Mouse (Mus musculus) stomach, postnatal 0 days (tissue): ENCODE results near the gene Aspn. TPM values are rescaled to one million over a fixed set of nuclear protein-coding genes. Genes with fewer than 3 reads are reported as not detected.
A peak's percentile ranks its signal among the peaks of the same experiment; 100 is the strongest.
"Not testable (repeated sequence)": the region's sequence is repeated elsewhere in the genome, so short reads cannot be mapped to it uniquely, and the experiment has no call there.

Experiments
- ATAC-seq: fragments of 200-750 bp; cut with Nextera tagmentation; 2 replicates; pipeline ENCODE4 v1.8.0; 2017; ENCODE audit not compliant: low FRiP score, low TSS enrichment
- DNase-seq: peaks from one replicate; pipeline ENCODE4 v3.0.0-alpha.2; 2016; ENCODE audit warnings: low spot score
- H3K27ac ChIP-seq: fragments of 300-500 bp; sonication (generic); replicated peaks from 2 replicates; pipeline ENCODE4 v1.5.1; 2014; ENCODE audit warnings: mild to moderate bottlenecking, control low read depth
- H3K27me3 ChIP-seq: fragments of 300-500 bp; sonication (generic); 2 replicates; pipeline ENCODE4 v1.6.1; 2014; ENCODE audit warnings: low read length; ENCODE audit not compliant: control insufficient read depth, insufficient read depth
- H3K36me3 ChIP-seq: fragments of 300-500 bp; sonication (generic); 2 replicates; pipeline ENCODE4 v1.6.1; 2014; ENCODE audit warnings: low read length, mixed read lengths; ENCODE audit not compliant: control insufficient read depth, insufficient read depth
- H3K4me1 ChIP-seq: fragments of 300-500 bp; sonication (generic); replicated peaks from 2 replicates; pipeline ENCODE4 v1.6.1; 2014; ENCODE audit warnings: antibody characterized with exemption; ENCODE audit not compliant: control insufficient read depth, insufficient read depth
- H3K4me2 ChIP-seq: fragments of 300-500 bp; sonication (generic); replicated peaks from 2 replicates; pipeline ENCODE4 v1.6.1; 2014; ENCODE audit warnings: low read depth, mild to moderate bottlenecking, control low read depth, moderate library complexity
- H3K4me3 ChIP-seq: fragments of 300-500 bp; sonication (generic); 2 replicates; pipeline ENCODE4 v1.5.1; 2014; ENCODE audit warnings: low read depth, low read length, control low read depth
- H3K9ac ChIP-seq: fragments of 300-500 bp; sonication (generic); 2 replicates; pipeline ENCODE4 v1.6.1; 2014; ENCODE audit warnings: mild to moderate bottlenecking, low read length, control low read depth, mixed read lengths
- H3K9me3 ChIP-seq: fragments of 300-500 bp; sonication (generic); 2 replicates; pipeline ENCODE4 v1.6.1; 2016; ENCODE audit warnings: low read length; ENCODE audit not compliant: control insufficient read depth
- CTCF ChIP-seq: IDR thresholded peaks from 2 replicates; pipeline ENCODE4 v1.5.1; 2016; ENCODE audit warnings: antibody characterized with exemption, low read depth, mild to moderate bottlenecking, moderate library complexity
- EP300 ChIP-seq: optimal IDR thresholded peaks from 2 replicates; pipeline ENCODE3; 2016; ENCODE audit warnings: antibody characterized with exemption
- WGBS: fragments of 180-500 bp; shearing (Covaris S2); extraction: QIAGEN DNeasy Blood & Tissue Kit; methylation state at CpG from one replicate; pipeline ENCODE4 v1.1.7; 2014; 5-methylcytosine and 5-hydroxymethylcytosine counted together
- polyA plus RNA-seq: library from polyadenylated mRNA; unstranded; fragments of >200 nt; fragmentation: Nextera tagmentation; extraction: Ambion mirVana; gene quantifications from 2 replicates; pipeline ENCODE4 v1.2.1, GENCODE M21; 2015

Aspn gene
- polyA plus RNA-seq, 1 experiment from 2014 or later: 127 TPM

- DNase-seq: no peak
- 53% methylated on average over 8 of the region's 8 CpGs for WGBS
- TF ChIP-seq CTCF (no peak), EP300 (no peak)
- Histone ChIP-seq H3K36me3 (no peaks in the 10 kb centered on the region), H3K4me3 (no peak overlapping the region), H3K27me3 (no peaks in the 10 kb centered on the region), H3K27ac (peak overlapping the region; percentile 65), H3K4me1 (no peaks in the 10 kb centered on the region), H3K4me2 (no peak overlapping the region), H3K9me3 (no peaks in the 10 kb centered on the region), H3K9ac (no peak overlapping the region)
- ATAC-seq: no peak
Measured at GRCm38 (mm10) chr13:49584307-49585005, 40.2 kb downstream of the Aspn start.

GRCm38 (mm10) chr13:49586062-49586461 lies 41.8 kb downstream of the Aspn start:
- Histone ChIP-seq H3K27me3 (no peaks in the 10 kb centered on the region), H3K27ac (no peak overlapping the region), H3K9ac (no peak overlapping the region), H3K4me1 (no peaks in the 10 kb centered on the region), H3K4me2 (no peak overlapping the region), H3K9me3 (no peaks in the 10 kb centered on the region), H3K4me3 (no peak overlapping the region), H3K36me3 (no peaks in the 10 kb centered on the region)
- DNase-seq (no peak), ATAC-seq (no peak)
- 78% methylated on average over 6 of the region's 6 CpGs for WGBS
- no peak for TF ChIP-seq EP300
- TF ChIP-seq CTCF: no peak

- not testable (repeated sequence) for H3K36me3 ChIP-seq, H3K4me3 ChIP-seq, H3K4me2 ChIP-seq, H3K4me1 ChIP-seq, H3K9me3 ChIP-seq, DNase-seq, H3K27me3 ChIP-seq, H3K9ac ChIP-seq, H3K27ac ChIP-seq, ATAC-seq
- WGBS: 81% methylated on average over 2 of the region's 2 CpGs
Measured at GRCm38 (mm10) chr13:49602541-49602940, 58.3 kb downstream of the Aspn start.

- H3K4me2 ChIP-seq: no peak overlapping the region
Measured at GRCm38 (mm10) chr13:49603603-49604002, 59.4 kb downstream of the Aspn start.

GRCm38 (mm10) chr13:49607714-49608113 lies 63.5 kb downstream of the Aspn start, which contains the start of gene Ogn:
Gene Ogn (plus strand): TSS chr13:49608046.
- 51% methylated on average over 4 of the region's 4 CpGs for WGBS
- Histone ChIP-seq H3K4me1 (no peaks in the 10 kb centered on the region), H3K4me2 (peak within 1 kb of the TSS; percentile 42), H3K27ac (peak within 1 kb of the TSS; percentile 67; the same call in 1 of the 2 replicates), H3K9me3 (no peaks in the 10 kb centered on the region), H3K36me3 (no peaks in the 10 kb centered on the region), H3K4me3 (peak within 1 kb of the TSS; percentile 39), H3K9ac (no peak within 1 kb of the TSS), H3K27me3 (no peaks in the 10 kb centered on the region)
- DNase-seq (no peak), ATAC-seq (no peak)
- TF ChIP-seq EP300 (no peak), CTCF (no peak)

More at GRCm38 (mm10) chr13:49603603-49604002, 59.4 kb downstream of the Aspn start:
- no peak for TF ChIP-seq CTCF
- TF ChIP-seq EP300: no peak
- Histone ChIP-seq H3K27ac (no peak overlapping the region), H3K9me3 (no peaks in the 10 kb centered on the region), H3K4me1 (no peaks in the 10 kb centered on the region), H3K36me3 (no peaks in the 10 kb centered on the region), H3K4me3 (no peak overlapping the region), H3K27me3 (no peaks in the 10 kb centered on the region), H3K9ac (no peak overlapping the region)
- no peak for ATAC-seq
- DNase-seq: no peak

- Histone ChIP-seq H3K36me3 (no peaks in the 10 kb centered on the region), H3K4me1 (no peaks in the 10 kb centered on the region), H3K27ac (peak overlapping the region; percentile 67; the same call in 1 of the 2 replicates), H3K27me3 (no peaks in the 10 kb centered on the region), H3K4me2 (peak overlapping the region; percentile 42), H3K9me3 (no peaks in the 10 kb centered on the region), H3K4me3 (peak overlapping the region; percentile 39), H3K9ac (no peak overlapping the region)
- TF ChIP-seq CTCF (no peak), EP300 (no peak)
- WGBS: 43% methylated on average over 4 of the region's 4 CpGs
- ATAC-seq (no peak), DNase-seq (no peak)
Measured at GRCm38 (mm10) chr13:49608589-49609322, 64.5 kb downstream of the Aspn start.
